Mouse (Mus musculus): ENCODE measurements at regions not wholly inside any gene's neighbourhood (a gene's known extent, or its start where the extent isn't known, plus 50 kb on each side); places are given as distances from the start of the nearest gene placed in this dataset.

DNA sequence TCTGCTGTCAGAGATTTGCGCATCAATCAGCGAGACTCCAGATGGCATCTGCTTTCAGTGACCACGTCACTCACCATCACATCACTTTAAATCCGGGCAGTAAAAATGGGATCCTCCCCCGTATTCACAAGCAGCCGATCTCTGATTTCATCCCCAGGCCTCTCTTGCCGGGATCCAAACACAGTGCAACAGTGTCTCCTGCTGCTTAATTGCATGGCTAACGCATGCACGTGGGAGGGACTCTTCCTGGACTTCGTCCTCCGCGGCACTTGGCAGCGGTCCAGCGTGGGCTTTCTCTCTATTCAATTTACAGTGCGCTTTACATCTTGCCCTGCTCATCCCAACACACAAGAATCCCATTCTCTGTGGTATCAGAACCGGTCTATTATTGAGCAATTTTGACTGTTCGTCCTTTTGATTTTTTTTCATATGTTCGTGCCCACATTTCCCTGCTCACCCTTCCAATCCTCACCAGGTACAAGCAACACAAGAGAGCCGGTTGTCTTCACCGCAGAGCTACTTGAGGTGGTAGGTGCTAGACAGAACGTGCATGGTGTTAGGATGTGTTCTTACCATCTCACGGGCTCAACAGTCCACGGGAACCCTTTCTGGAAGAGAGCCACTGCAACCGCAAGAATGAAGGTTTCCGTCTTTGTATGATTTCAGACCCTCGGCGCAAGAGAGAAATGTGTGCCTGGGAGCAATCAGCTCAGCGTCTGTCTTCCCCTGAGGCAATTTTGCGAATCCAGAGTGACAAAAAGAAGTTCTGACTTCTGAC lies 109.3 kb downstream of the Tbx4 start:
- Histone ChIP-seq H3K36me3 (no peaks in the 10 kb centered on the region), H3K4me2 (peak overlapping the region; percentile 63), H3K9me3 (replicated peaks) (no peaks in the 10 kb centered on the region), H3K4me1 (peaks cover 9% of the 10 kb centered on the region), H3K9ac (replicated peaks) (no peak overlapping the region; the same call in 1 of the 2 replicates), H3K4me3 (replicated peaks) (peak overlapping the region; percentile 35), H3K27me3 (replicated peaks) (peaks cover 11% of the 10 kb centered on the region; the same call in 1 of the 2 replicates), H3K27ac (replicated peaks) (no peak overlapping the region)
- WGBS: 26% methylated on average over 29 of the region's 29 CpGs
- ATAC-seq (ENCODE audit: low FRiP score): no peak

DNA sequence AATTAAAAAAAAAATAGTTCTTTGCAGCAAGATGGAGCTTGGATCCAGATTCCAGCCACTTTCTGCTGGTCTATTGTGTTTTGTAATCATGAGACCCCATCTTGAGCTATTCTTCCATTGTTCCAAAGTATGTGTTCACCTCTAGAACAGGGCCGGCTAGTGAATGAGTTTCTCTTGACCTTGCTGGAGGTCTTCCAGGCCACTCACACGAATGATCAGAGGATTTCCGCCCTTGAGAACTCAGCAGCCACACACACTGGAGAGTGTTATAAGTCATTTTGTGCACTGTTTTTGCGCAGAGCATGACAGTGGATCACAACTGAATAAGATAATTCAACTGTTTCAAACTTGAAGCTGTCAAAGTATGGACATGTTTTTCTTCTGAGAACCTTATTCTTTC lies 110.5 kb downstream of the Tbx4 start:
- H3K27ac ChIP-seq (replicated peaks): no peak overlapping the region
- no peaks in the 10 kb centered on the region for H3K36me3 ChIP-seq
- H3K9me3 ChIP-seq (replicated peaks): no peaks in the 10 kb centered on the region
- H3K9ac ChIP-seq (replicated peaks): no peak overlapping the region
- WGBS: 73% methylated on average over 4 of the region's 4 CpGs
- H3K4me2 ChIP-seq: no peak overlapping the region
- no peak overlapping the region for H3K4me3 ChIP-seq (replicated peaks)
- peaks cover 9% of the 10 kb centered on the region for H3K4me1 ChIP-seq
- 0 out of 2 replicates have a peak, but pooled peaks cover 3% of the 10 kb centered on the region for H3K27me3 ChIP-seq (replicated peaks)
- no peak for ATAC-seq (ENCODE audit: low FRiP score)

DNA sequence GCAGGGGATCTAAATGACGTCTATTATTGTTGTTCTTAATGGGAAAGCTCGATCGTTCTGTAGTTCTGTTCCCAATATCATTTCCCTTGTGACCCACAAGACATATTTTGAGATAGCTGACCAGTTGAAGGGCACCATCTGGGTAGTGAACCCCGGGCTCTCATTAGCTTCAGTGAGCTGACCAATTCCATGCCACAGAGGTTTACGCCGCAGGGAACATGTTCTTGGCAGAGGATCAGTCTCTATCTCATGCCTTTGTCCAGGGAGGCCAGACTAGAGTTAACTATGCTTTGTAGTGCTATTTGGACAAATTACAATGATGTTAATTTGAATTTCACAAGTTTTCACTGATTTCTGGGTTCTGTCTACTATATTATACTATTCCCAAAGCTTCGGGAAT lies 117.1 kb downstream of the Tbx4 start:
- no peaks in the 10 kb centered on the region for H3K27me3 ChIP-seq (replicated peaks)
- H3K4me2 ChIP-seq: no peak overlapping the region
- H3K9ac ChIP-seq (replicated peaks): no peak overlapping the region
- no peaks in the 10 kb centered on the region for H3K9me3 ChIP-seq (replicated peaks)
- H3K27ac ChIP-seq (replicated peaks): no peak overlapping the region
- ATAC-seq (ENCODE audit: low FRiP score): no peak
- no peaks in the 10 kb centered on the region for H3K36me3 ChIP-seq
- H3K4me3 ChIP-seq (replicated peaks): no peak overlapping the region
- 72% methylated on average over 7 of the region's 7 CpGs for WGBS
- no peaks in the 10 kb centered on the region; the same call in 1 of the 2 replicates for H3K4me1 ChIP-seq

DNA sequence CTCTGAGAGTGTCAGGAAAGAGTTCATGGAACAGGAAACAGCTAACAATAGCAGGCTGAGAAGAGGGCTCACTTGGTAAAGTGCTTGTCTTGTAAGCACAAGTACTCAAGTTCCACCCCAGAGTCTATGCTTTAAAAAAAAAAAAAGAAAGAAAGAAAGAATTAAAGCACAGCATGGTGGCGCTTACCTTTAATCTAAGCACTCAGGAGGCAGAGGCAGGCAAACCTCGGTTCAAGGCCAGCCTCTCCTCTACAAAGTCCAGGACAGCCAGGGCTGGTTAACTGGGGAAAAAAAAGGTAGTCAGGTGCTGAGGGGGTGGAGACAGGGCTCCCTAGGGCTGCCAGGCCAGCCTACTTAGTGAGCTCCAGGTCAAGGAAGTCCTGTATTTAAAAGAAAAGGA lies 119.1 kb downstream of the Tbx4 start:
- no peak overlapping the region for H3K4me2 ChIP-seq
- H3K27ac ChIP-seq (replicated peaks): no peak overlapping the region
- H3K36me3 ChIP-seq: no peaks in the 10 kb centered on the region
- no peaks in the 10 kb centered on the region for H3K9me3 ChIP-seq (replicated peaks)
- H3K27me3 ChIP-seq (replicated peaks): no peaks in the 10 kb centered on the region
- no peaks in the 10 kb centered on the region; the same call in 1 of the 2 replicates for H3K4me1 ChIP-seq
- no peak overlapping the region for H3K4me3 ChIP-seq (replicated peaks)
- WGBS: 88% methylated on average over 2 of the region's 2 CpGs
- H3K9ac ChIP-seq (replicated peaks): no peak overlapping the region
- no peak for ATAC-seq (ENCODE audit: low FRiP score)

DNA sequence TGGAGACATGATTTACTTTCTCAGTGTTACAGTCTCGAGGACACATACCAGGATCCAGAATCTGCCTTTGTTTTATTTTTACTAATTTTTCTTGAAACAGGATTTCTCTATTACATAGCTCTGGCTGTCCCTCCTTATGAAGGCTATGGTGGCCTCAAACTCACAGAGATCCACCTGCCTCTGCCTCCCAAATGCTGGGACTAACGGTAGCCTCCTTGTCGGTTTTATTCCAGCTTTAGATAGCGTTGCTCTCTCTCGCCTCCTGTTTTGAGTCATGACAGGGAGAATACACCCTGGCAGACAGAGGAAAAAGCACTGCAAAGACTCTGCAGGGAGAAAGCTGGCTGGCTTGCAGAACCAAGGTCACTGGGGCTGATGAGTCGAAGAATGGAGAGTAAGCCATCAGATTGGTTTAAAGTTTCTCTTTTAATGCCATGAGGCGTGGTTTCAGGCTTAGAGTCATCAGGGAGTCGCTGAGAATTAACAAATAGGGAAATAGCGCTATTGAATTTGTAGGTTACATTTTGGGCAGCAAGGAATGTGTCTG lies 119.8 kb downstream of the Tbx4 start:
- Histone ChIP-seq H3K9me3 (replicated peaks) (no peaks in the 10 kb centered on the region), H3K36me3 (no peaks in the 10 kb centered on the region), H3K27me3 (replicated peaks) (no peaks in the 10 kb centered on the region), H3K4me1 (no peaks in the 10 kb centered on the region; the same call in 1 of the 2 replicates), H3K9ac (replicated peaks) (no peak overlapping the region), H3K4me2 (no peak overlapping the region), H3K4me3 (replicated peaks) (no peak overlapping the region), H3K27ac (replicated peaks) (no peak overlapping the region)
- no peak for ATAC-seq (ENCODE audit: low FRiP score)
- WGBS: 86% methylated on average over 9 of the region's 9 CpGs

DNA sequence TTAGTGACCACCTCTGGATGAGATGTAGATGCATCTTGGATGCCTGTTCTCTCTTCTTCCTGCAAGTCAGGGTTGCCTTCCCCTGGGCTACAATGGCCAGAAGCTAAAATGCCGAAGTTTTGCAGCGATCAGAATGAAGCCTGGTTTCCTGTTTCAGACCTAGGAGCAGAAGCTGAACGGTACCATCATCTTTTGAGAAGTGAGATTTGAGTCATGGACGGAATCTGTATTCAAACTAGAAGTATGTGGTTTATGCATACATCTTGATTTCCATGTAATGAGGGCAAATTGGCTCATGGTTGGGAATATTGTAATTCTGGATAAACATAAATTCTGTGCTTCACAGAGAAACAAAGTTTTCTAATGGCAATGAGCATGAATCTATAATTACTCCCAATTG lies 120.6 kb downstream of the Tbx4 start:
- 90% methylated on average over 4 of the region's 4 CpGs for WGBS
- Histone ChIP-seq H3K9me3 (replicated peaks) (no peaks in the 10 kb centered on the region), H3K27ac (replicated peaks) (no peak overlapping the region), H3K27me3 (replicated peaks) (no peaks in the 10 kb centered on the region), H3K4me2 (no peak overlapping the region), H3K4me1 (no peaks in the 10 kb centered on the region; the same call in 1 of the 2 replicates), H3K36me3 (no peaks in the 10 kb centered on the region), H3K9ac (replicated peaks) (no peak overlapping the region), H3K4me3 (replicated peaks) (no peak overlapping the region)
- ATAC-seq (ENCODE audit: low FRiP score): no peak
